Mouse (Mus musculus) erythroblast, adult 5-6 weeks (primary cell): Measurements from ENCODE around the gene Acsm3. TPM values are rescaled to one million over a fixed set of nuclear protein-coding genes. Genes with fewer than 3 reads are reported as not detected.

Experiments used
- ATAC-seq: replicated peaks from 2 replicates; pipeline ENCODE4 v1.8.0; 2016; ENCODE audit warnings: moderate number of reproducible peaks, mild to moderate bottlenecking, moderate TSS enrichment, inconsistent platforms; ENCODE audit not compliant: poor library complexity, low FRiP score, severe bottlenecking
- total RNA-seq, 2 experiments: library from RNA; stranded (forward) in 1 of 2; stranded (reverse) in 1 of 2; fragments of 150-400 nt in 1 of 2; fragments of 200-764, 138-1000 nt in 1 of 2; gene quantifications; 2 replicates each; pipeline versions ENCODE4 v1.2.3 to v1.2.4; 2015 to 2017; ENCODE audit warnings: low replicate concordance in 2 of 2

The Acsm3 gene
- total RNA-seq, 2 experiments from 2014 or later, result not detected

- peak; percentile 97 for ATAC-seq
Observed at GRCm38 (mm10) chr7:119793586-119794250, 33.0 kb downstream of the Acsm3 start, which contains the start of the genes Rexo5 and Eri2. Gene Rexo5 (plus strand): TSS chr7:119794006. Gene Eri2 (minus strand): TSS chr7:119794058.

GRCm38 (mm10) chr7:119794251-119794638 is 33.5 kb downstream of the Acsm3 start:
- peak; percentile 79 for ATAC-seq

GRCm38 (mm10) chr7:119795311-119795710 is 34.6 kb downstream of the Acsm3 start:
- no peak for ATAC-seq

GRCm38 (mm10) chr7:119800488-119800887 is 39.8 kb downstream of the Acsm3 start:
- no peak for ATAC-seq

- ATAC-seq, result no peak
Observed at GRCm38 (mm10) chr7:119800991-119801390, 40.3 kb downstream of the Acsm3 start.

GRCm38 (mm10) chr7:119807396-119807795 is 46.7 kb downstream of the Acsm3 start:
- ATAC-seq, result no peak

- ATAC-seq, result no peak
Observed at GRCm38 (mm10) chr7:119808723-119809122, 48.0 kb downstream of the Acsm3 start.

- ATAC-seq, result no peak
Observed at GRCm38 (mm10) chr7:119835371-119835770, 74.6 kb downstream of the Acsm3 start.

- ATAC-seq, result no peak
Observed at GRCm38 (mm10) chr7:119835996-119836777, 75.5 kb downstream of the Acsm3 start.

Other genes with a start within 250 kb of the Acsm3 start
- not detected in 2 replicates for gene Acsm5, start 241.5 kb upstream of the Acsm3 start, total RNA-seq (2015; ENCODE audit: low replicate concordance)
- gene Acsm5, start 241.5 kb upstream of the Acsm3 start, total RNA-seq (2017; ENCODE audit: low replicate concordance), result not detected in 2 replicates
- gene Pdilt, start 237.4 kb upstream of the Acsm3 start, total RNA-seq (2015; ENCODE audit: low replicate concordance), result not detected in 2 replicates
- gene Pdilt, start 237.4 kb upstream of the Acsm3 start, total RNA-seq (2017; ENCODE audit: low replicate concordance), result not detected in 2 replicates
- gene Acsm2, start 206.6 kb upstream of the Acsm3 start, total RNA-seq (2015; ENCODE audit: low replicate concordance), result not detected in 2 replicates
- not detected in 2 replicates for gene Acsm2, start 206.6 kb upstream of the Acsm3 start, total RNA-seq (2017; ENCODE audit: low replicate concordance)
- gene Acsm1, start 153.9 kb upstream of the Acsm3 start, total RNA-seq (2015; ENCODE audit: low replicate concordance), result not detected in 2 replicates
- gene Acsm1, start 153.9 kb upstream of the Acsm3 start, total RNA-seq (2017; ENCODE audit: low replicate concordance), result not detected in 2 replicates
- not detected in 2 replicates for gene Acsm4, start 70.9 kb upstream of the Acsm3 start, total RNA-seq (2015; ENCODE audit: low replicate concordance)
- gene Acsm4, start 70.9 kb upstream of the Acsm3 start, total RNA-seq (2017; ENCODE audit: low replicate concordance), result not detected in 2 replicates
- 5.0 and 7.5 TPM in 2 replicates for gene Thumpd1, start 40.1 kb upstream of the Acsm3 start, total RNA-seq (2015; ENCODE audit: low replicate concordance)
- 8.6 and 9.9 TPM in 2 replicates for gene Thumpd1, start 40.1 kb upstream of the Acsm3 start, total RNA-seq (2017; ENCODE audit: low replicate concordance)
- gene Rexo5, start 33.1 kb downstream of the Acsm3 start, total RNA-seq (2015; ENCODE audit: low replicate concordance), result 4.2 and 21.7 TPM in 2 replicates
- 7.4 and 18.1 TPM in 2 replicates for gene Rexo5, start 33.1 kb downstream of the Acsm3 start, total RNA-seq (2017; ENCODE audit: low replicate concordance)
- gene Eri2, start 33.1 kb downstream of the Acsm3 start, total RNA-seq (2015; ENCODE audit: low replicate concordance), result 2.9 and 9.2 TPM in 2 replicates
- 3.2 and 8.4 TPM in 2 replicates for gene Eri2, start 33.1 kb downstream of the Acsm3 start, total RNA-seq (2017; ENCODE audit: low replicate concordance)
- not detected in 2 replicates for gene Lyrm1, start 134.9 kb downstream of the Acsm3 start, total RNA-seq (2015; ENCODE audit: low replicate concordance)
- gene Lyrm1, start 134.9 kb downstream of the Acsm3 start, total RNA-seq (2017; ENCODE audit: low replicate concordance), result 5.5 and 5.7 TPM in 2 replicates
- 0.84 and 1.7 TPM in 2 replicates for gene Dcun1d3, start 135.4 kb downstream of the Acsm3 start, total RNA-seq (2015; ENCODE audit: low replicate concordance)
- gene Dcun1d3, start 135.4 kb downstream of the Acsm3 start, total RNA-seq (2017; ENCODE audit: low replicate concordance), result 1.7 and 2.3 TPM in 2 replicates